14 mouse cellular contexts compared by ENCODE assay signal in the genomic region with DNA sequence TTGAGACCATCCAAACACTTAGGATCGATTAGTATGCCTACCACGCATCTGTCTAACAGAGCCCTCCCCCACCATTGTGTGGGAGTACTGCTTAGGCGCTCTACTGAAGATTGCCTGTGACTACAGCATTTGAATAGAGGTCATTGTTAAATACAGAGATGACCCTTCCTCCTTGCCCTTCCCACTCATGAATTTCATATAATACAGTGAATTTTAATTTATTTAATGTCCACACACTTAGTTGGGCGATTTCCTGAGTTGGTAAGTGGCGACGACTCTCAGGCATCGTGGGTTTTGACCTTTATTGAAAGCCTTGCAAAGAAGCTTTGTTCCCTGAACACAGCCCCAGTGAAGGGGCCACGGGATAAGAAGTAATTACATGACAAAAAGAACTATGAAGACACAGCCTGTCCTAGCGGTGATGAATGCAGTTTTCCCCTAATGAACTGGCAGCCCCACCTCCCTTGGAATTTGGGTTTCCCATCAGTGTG.
DNase-seq lines count a peak whose midpoint lies in the region; ATAC-seq and TF ChIP-seq lines count a peak whose summit lies in the region.
"Had no signal": no experiment of that assay in that cellular context is flagged by ENCODE, and none has a peak within 500 bp of the region (broad histone marks: within the 10 kb centered on the region; RNA-seq: fewer than 3 reads in every experiment).

No protein-coding gene starts in this region.

- peaks cover 15% of the 10 kb centered on the region for H3K4me1 ChIP-seq in forebrain, embryonic 13.5 days
- 0 out of 2 replicates have a peak, but pooled peaks cover 4% of the 10 kb centered on the region for H3K4me1 ChIP-seq in neural tube, embryonic 11.5 days (ENCODE audit: control insufficient read depth, insufficient read depth, low read length)
- H3K4me1 ChIP-seq: lung, embryonic 15.5 days had no signal

- H3K4me3 ChIP-seq in forebrain, embryonic 13.5 days: no peak overlapping the region
- no peak overlapping the region for H3K4me3 ChIP-seq in neural tube, embryonic 11.5 days (ENCODE audit: low read depth, low read length)
- no peak overlapping the region for H3K4me3 ChIP-seq in gastrocnemius, adult 2 months
- H3K4me3 ChIP-seq: lung, embryonic 15.5 days had no signal

- ATAC-seq in forebrain, embryonic 13.5 days: peak; percentile 70; the same call in 1 of the 2 replicates
- ATAC-seq in neural tube, embryonic 11.5 days (ENCODE audit: insufficient read depth, low FRiP score, low TSS enrichment): peak; percentile 85
- ATAC-seq: intestine, postnatal 0 days had no signal

- no peaks in the 10 kb centered on the region for H3K36me3 ChIP-seq in forebrain, embryonic 13.5 days (ENCODE audit: poor library complexity, severe bottlenecking)
- H3K36me3 ChIP-seq in neural tube, embryonic 11.5 days (ENCODE audit: control insufficient read depth, insufficient read depth, low read length): no peaks in the 10 kb centered on the region
- H3K36me3 ChIP-seq: lung, embryonic 15.5 days had no signal

- no peaks in the 10 kb centered on the region for H3K27me3 ChIP-seq in forebrain, embryonic 13.5 days
- no peaks in the 10 kb centered on the region for H3K27me3 ChIP-seq in neural tube, embryonic 11.5 days (ENCODE audit: control insufficient read depth, insufficient read depth, low read length)
- H3K27me3 ChIP-seq: lung, embryonic 15.5 days had no signal

- H3K9me3 ChIP-seq in forebrain, embryonic 13.5 days (replicated peaks): no peaks in the 10 kb centered on the region
- no peaks in the 10 kb centered on the region; the same call in 1 of the 2 replicates for H3K9me3 ChIP-seq in neural tube, embryonic 11.5 days (ENCODE audit: control insufficient read depth, low read length)
- H3K9me3 ChIP-seq: lung, embryonic 15.5 days had no signal

- WGBS in forebrain, embryonic 13.5 days: 16% methylated on average over 9 of the region's 9 CpGs
- 31% methylated on average over 9 of the region's 9 CpGs for WGBS in neural tube, embryonic 11.5 days

- no peak overlapping the region for H3K27ac ChIP-seq in forebrain, embryonic 13.5 days
- no peak overlapping the region for H3K27ac ChIP-seq in neural tube, embryonic 11.5 days (ENCODE audit: low read depth, low read length)
- no peak overlapping the region for H3K27ac ChIP-seq in gastrocnemius, adult 2 months
- H3K27ac ChIP-seq: lung, embryonic 15.5 days; stomach, postnatal 0 days had no signal

- TF ChIP-seq CTCF in gastrocnemius, adult 2 months (IDR thresholded peaks at IDR 0.05): no peak

- peak; percentile 83 for DNase-seq in Muller cell, postnatal 12 days (ENCODE audit: inconsistent ontology term)
- peak; percentile 76 for DNase-seq in embryo, embryonic 10 days (ENCODE audit: low spot score)
- DNase-seq in neural tube, embryonic 11.5 days (ENCODE audit: low spot score): peak; percentile 63
- no peak for DNase-seq in kidney, postnatal 25 days
- no peak for DNase-seq in gastrocnemius, adult 2 months
- DNase-seq in urinary bladder, adult 2 months (ENCODE audit: low spot score): no peak
- DNase-seq: cerebellum, adult 11 months; liver; spleen, adult 18-20 months; thymus, postnatal 36 days had no signal

- H3K4me2 ChIP-seq in forebrain, embryonic 13.5 days: 0 out of 2 replicates have a peak overlapping the region, but pooled peaks have one; percentile 4
- H3K4me2 ChIP-seq in neural tube, embryonic 11.5 days (ENCODE audit: low read depth): 0 out of 2 replicates have a peak overlapping the region, but pooled peaks have one; percentile 9
- H3K4me2 ChIP-seq: lung, embryonic 15.5 days had no signal

- H3K9ac ChIP-seq in forebrain, embryonic 13.5 days: no peak overlapping the region
- H3K9ac ChIP-seq in neural tube, embryonic 11.5 days (ENCODE audit: low read length): no peak overlapping the region
- H3K9ac ChIP-seq: lung, embryonic 15.5 days had no signal

- intact Hi-C loops in gastrocnemius, adult 2 months (cut with DNase I): no loop called here

Comparison
In these comparisons a context has a peak if more than half of its experiments do, and no peak if none do; other contexts are left out.
1. DNase-seq: peak in Muller cell, postnatal 12 days (single experiment), embryo, embryonic 10 days (single experiment) and neural tube, embryonic 11.5 days (single experiment); none in kidney, postnatal 25 days (0 of 2), gastrocnemius, adult 2 months (single experiment) and urinary bladder, adult 2 months (single experiment).